Mouse (Mus musculus) Patski (cell line): ENCODE data around the gene Zfp524. TPM values are rescaled to one million over a fixed set of nuclear protein-coding genes. Genes with fewer than 3 reads are reported as not detected.

Experiments
- ATAC-seq: fragments of 100-300 bp; one replicate; pipeline ENCODE4 v1.8.0; 2021
- CTCF ChIA-PET: fragments of 350-600 bp; sonication (Branson Sonifier 250); formaldehyde crosslinking; loops from one replicate; lab custom pipeline; 2022; ENCODE audit warnings: inconsistent platforms; lab: Charles Lee
- POLR2A ChIA-PET: fragments of 350-600 bp; sonication (Branson Sonifier 250); formaldehyde crosslinking; loops from one replicate; lab custom pipeline; 2022; ENCODE audit warnings: antibody characterized with exemption, inconsistent platforms; lab: Charles Lee
- DNase-seq: peaks from one replicate; pipeline ENCODE4 v3.0.0-alpha.2; 2011; ENCODE audit warnings: low read depth, low spot score
- H3K27me3 ChIP-seq: fragments of 371-371 bp; one replicate; pipeline ENCODE4 v1.5.1; 2021
- CTCF ChIP-seq: fragments of 100-300 bp; IDR thresholded peaks from one replicate; pipeline ENCODE4 v1.5.1; 2021
- in situ Hi-C: fragments of 300-500 bp; cut with MboI; formaldehyde crosslinking; loops from 3 replicates; pipeline ENCODE4 v1.11.1; 2018; ENCODE audit warnings: low pct_unique_long_range_greater_than_20kb, mixed read lengths
- polyA plus RNA-seq: library from polyadenylated mRNA; unstranded; gene quantifications from one replicate; pipeline ENCODE4 v1.2.3, GENCODE M21; 2021

Zfp524 gene
- polyA plus RNA-seq, 1 experiment from 2014 or later = 11.0 TPM

GRCm38 (mm10) chr7:5029543-5029942 is 15.3 kb downstream of the Zfp524 start:
- ChIA-PET POLR2A (no interaction called here), CTCF (no interaction called here)
- no peak for TF ChIP-seq CTCF
- ATAC-seq = no peak
- DNase-seq = no peak
- in situ Hi-C loops = no loop called here
- H3K27me3 ChIP-seq = no peaks in the 10 kb centered on the region

DNA sequence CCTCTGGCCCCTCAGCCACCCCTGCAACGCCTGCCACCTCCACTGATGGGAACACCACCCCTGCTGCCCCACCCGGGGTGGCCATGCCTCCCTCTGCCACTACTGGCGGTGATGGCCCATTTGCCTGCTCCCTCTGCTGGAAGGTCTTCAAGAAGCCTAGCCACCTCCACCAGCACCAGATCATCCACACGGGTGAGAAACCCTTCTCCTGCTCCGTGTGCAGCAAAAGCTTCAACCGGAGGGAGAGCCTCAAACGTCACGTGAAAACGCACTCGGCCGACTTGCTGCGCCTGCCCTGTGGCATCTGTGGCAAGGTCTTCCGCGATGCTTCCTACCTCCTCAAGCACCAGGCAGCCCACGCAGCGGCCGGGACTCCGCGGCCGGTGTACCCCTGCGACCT is 15.7 kb downstream of the Zfp524 start:
- POLR2A ChIA-PET = no interaction called here
- no peaks in the 10 kb centered on the region for H3K27me3 ChIP-seq
- in situ Hi-C loops = no loop called here
- no peak for ATAC-seq
- no peak for DNase-seq
- TF ChIP-seq CTCF = no peak
- CTCF ChIA-PET = no interaction called here

DNA sequence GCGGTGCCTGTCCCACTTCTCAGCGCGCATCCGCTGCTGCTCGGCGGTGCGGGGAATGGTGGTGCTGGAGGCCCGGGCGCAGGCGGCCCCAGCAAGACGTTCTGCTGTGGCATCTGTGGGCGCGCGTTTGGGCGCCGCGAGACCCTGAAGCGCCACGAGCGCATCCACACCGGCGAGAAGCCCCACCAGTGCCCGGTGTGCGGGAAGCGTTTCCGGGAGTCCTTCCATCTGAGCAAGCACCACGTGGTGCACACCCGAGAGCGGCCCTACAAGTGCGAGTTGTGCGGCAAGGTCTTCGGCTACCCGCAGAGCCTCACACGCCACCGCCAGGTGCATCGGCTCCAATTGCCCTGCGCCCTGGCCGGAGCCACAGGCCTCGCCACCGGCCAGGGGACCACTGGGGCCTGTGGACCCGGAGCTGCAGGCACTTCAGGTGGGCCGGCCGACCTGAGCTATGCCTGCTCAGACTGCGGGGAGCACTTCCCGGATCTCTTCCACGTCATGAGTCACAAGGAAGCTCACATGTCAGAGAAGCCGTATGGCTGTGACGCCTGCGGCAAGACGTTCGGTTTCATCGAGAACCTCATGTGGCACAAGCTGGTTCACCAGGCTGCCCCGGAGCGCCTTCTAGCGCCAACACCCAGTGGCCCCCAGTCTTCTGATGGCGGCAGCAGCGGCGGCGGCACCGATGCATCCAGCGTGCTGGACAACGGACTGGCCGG is 16.5 kb downstream of the Zfp524 start:
- POLR2A ChIA-PET = no interaction called here

GRCm38 (mm10) chr7:5031496-5031895 is 17.3 kb downstream of the Zfp524 start:
- no peak for TF ChIP-seq CTCF
- POLR2A ChIA-PET = no interaction called here
- ATAC-seq (no peak), DNase-seq (no peak)
- in situ Hi-C loops = no loop called here
- H3K27me3 ChIP-seq = no peaks in the 10 kb centered on the region
- CTCF ChIA-PET = no interaction called here

More for the DNA sequence above, 16.5 kb downstream of the Zfp524 start:
- H3K27me3 ChIP-seq = no peaks in the 10 kb centered on the region
- in situ Hi-C loops = no loop called here
- no peak for TF ChIP-seq CTCF
- DNase-seq (no peak), ATAC-seq (no peak)
- CTCF ChIA-PET = no interaction called here

- ChIA-PET POLR2A (interaction anchor here (1.1 kb wide), 1 partner anchor 13 kb away, joined by 3 read pairs; the partner anchor contains the start of genes Ccdc106 and Zfp865), CTCF (interaction anchor here (1.1 kb wide), 1 partner anchor 18 kb away, joined by 3 read pairs; the partner anchor contains the start of gene Zfp580)
- DNase-seq (no peak), ATAC-seq (no peak)
- no peaks in the 10 kb centered on the region for H3K27me3 ChIP-seq
- TF ChIP-seq CTCF = no peak
- in situ Hi-C loops = no loop called here
These were observed 19.6 kb downstream of the Zfp524 start, which contains the start of gene 4632433K11Rik for GRCm38 (mm10) chr7:5033818-5034217. Gene 4632433K11Rik, plus strand, starts transcription at chr7:5034118.

- no peak for ATAC-seq
- in situ Hi-C loops = no loop called here
- TF ChIP-seq CTCF = no peak
- POLR2A ChIA-PET = no interaction called here
- no peaks in the 10 kb centered on the region for H3K27me3 ChIP-seq
- CTCF ChIA-PET = no interaction called here
- DNase-seq = no peak
These were observed 21.4 kb downstream of the Zfp524 start for GRCm38 (mm10) chr7:5035628-5036027.

GRCm38 (mm10) chr7:5036136-5036535 is 21.9 kb downstream of the Zfp524 start:
- H3K27me3 ChIP-seq = no peaks in the 10 kb centered on the region
- DNase-seq (no peak), ATAC-seq (no peak)
- in situ Hi-C loops = no loop called here
- ChIA-PET CTCF (no interaction called here), POLR2A (no interaction called here)
- TF ChIP-seq CTCF = no peak

DNA sequence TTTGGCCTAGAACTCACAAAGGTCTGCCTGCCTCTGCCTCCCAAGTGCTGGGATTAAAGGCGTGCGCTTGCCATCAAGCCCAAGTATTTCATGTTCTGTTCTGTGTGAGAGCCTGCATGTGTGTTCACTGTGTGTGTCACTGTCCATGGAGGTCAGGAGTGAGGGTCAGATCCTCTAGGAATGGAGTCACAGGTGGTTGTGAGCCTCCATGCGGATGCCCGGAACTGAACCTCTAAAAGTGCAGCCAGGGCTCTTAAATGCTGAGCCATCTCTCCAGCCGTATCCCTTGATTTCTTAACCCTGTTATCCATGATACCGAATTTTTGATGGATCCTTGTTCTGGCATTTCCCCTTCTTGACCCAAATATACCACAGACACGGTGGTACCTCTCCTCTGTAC is 22.8 kb downstream of the Zfp524 start:
- CTCF ChIA-PET = no interaction called here
- DNase-seq (no peak), ATAC-seq (no peak)
- in situ Hi-C loops = no loop called here
- no peaks in the 10 kb centered on the region for H3K27me3 ChIP-seq
- POLR2A ChIA-PET = interaction anchor here (1.9 kb wide), 1 partner anchor 17 kb away, joined by 15 read pairs; the partner anchor contains the start of genes Ccdc106 and Zfp865
- TF ChIP-seq CTCF = no peak

GRCm38 (mm10) chr7:5037467-5037866 is 23.3 kb downstream of the Zfp524 start:
- no peak for TF ChIP-seq CTCF
- in situ Hi-C loops = no loop called here

DNA sequence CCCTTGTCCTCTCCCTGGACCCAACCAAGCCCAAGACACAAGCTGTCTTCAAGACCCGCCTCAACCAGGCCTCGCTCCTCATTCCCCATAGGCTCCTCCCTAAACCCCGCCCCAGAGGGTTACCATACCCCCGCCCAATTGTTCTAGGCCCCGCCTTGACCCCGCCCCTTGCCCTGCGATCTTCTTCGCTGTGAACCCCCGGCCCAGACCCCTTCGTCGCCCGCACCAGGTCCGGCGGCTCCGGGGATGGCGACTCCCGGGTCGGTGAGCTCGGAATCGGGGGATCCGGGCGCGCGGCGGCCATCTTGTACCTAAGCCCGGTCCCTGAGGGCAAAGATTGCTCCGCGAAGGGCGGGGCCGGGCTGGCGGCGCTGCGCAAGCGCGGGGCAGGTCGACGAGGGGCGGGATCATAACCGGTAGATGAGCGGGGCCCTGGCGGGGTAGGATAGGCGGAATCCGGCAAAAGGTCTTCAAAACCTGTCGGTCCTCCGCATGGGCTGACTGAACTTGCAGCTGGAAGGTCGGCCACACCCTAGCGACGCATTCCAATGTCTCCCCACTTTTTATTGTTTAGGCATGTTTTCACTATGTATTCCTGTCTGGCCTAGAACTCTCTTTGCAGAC is 24.0 kb downstream of the Zfp524 start, which contains the start of gene Zfp784:
Zfp784 (minus strand) TSS at position 338 of the 624 bp plus-strand sequence.
- DNase-seq (no peak), ATAC-seq (peak; percentile 97)
- no peaks in the 10 kb centered on the region for H3K27me3 ChIP-seq
- POLR2A ChIA-PET = interaction anchor here (0.8 to 3.4 kb wide), 6 partner anchors 11 to 22 kb away, joined by 3 to 15 read pairs (median 4); partner anchors contain the start of genes Ccdc106, Zfp580 and Zfp865
- TF ChIP-seq CTCF = no peak
- in situ Hi-C loops = no loop called here
- CTCF ChIA-PET = interaction anchor here (0.7 kb wide), 1 partner anchor 22 kb away, joined by 3 read pairs; no protein-coding TSS in a partner anchor

More at GRCm38 (mm10) chr7:5037467-5037866, 23.3 kb downstream of the Zfp524 start:
- CTCF ChIA-PET = interaction anchor here (0.7 kb wide), 1 partner anchor 21 kb away, joined by 3 read pairs; no protein-coding TSS in a partner anchor
- DNase-seq (no peak), ATAC-seq (no peak)
- no peaks in the 10 kb centered on the region for H3K27me3 ChIP-seq
- POLR2A ChIA-PET = interaction anchor here (1.3 to 1.9 kb wide), 3 partner anchors 12 to 21 kb away, joined by 3 to 15 read pairs (median 5); partner anchors contain the start of genes Ccdc106 and Zfp865
